Mouse (Mus musculus) heart, embryonic 14.5 days (tissue): ENCODE data around the gene Rtn4r. TPM values are rescaled to one million over a fixed set of nuclear protein-coding genes. Genes with fewer than 3 reads are reported as not detected.

ENCODE experiments used
- ATAC-seq: fragments of 200-750 bp; cut with Nextera tagmentation; 2 replicates; pipeline ENCODE4 v1.8.0; 2017; ENCODE audit warnings: low read depth, moderate TSS enrichment; ENCODE audit not compliant: insufficient number of reproducible peaks, insufficient read depth, low FRiP score
- H3K27ac ChIP-seq, 2 experiments: fragments of 200-500 bp in 1 of 2; fragments of 300-500 bp in 1 of 2; sonication (generic) in 1 of 2; replicated peaks in 1 of 2; 2 replicates each; pipeline ENCODE4 v1.5.1; 2012 to 2014; ENCODE audit warnings: low read depth in 2 of 2, low read length in 2 of 2, control low read depth in 1 of 2, mild to moderate bottlenecking in 1 of 2, mixed read lengths in 1 of 2; ENCODE audit not compliant: control insufficient read depth in 1 of 2, insufficient read depth in 1 of 2
- H3K27me3 ChIP-seq: fragments of 300-500 bp; sonication (generic); 2 replicates; pipeline ENCODE4 v1.6.1; 2014; ENCODE audit warnings: mild to moderate bottlenecking, low read length, control low read depth; ENCODE audit not compliant: control insufficient read depth, insufficient read depth
- H3K36me3 ChIP-seq: fragments of 300-500 bp; sonication (generic); 2 replicates; pipeline ENCODE4 v1.6.1; 2014; ENCODE audit warnings: mild to moderate bottlenecking, control low read depth, low read length, mixed read lengths; ENCODE audit not compliant: control insufficient read depth, insufficient read depth
- H3K4me1 ChIP-seq, 2 experiments: fragments of 200-500 bp in 1 of 2; fragments of 300-500 bp in 1 of 2; sonication (generic) in 1 of 2; 2 replicates each; pipeline ENCODE4 v1.6.1; 2012 to 2014; ENCODE audit warnings: low read length in 2 of 2, control low read depth in 1 of 2, mixed read lengths in 1 of 2; ENCODE audit not compliant: control insufficient read depth in 2 of 2, insufficient read depth in 2 of 2
- H3K4me2 ChIP-seq: fragments of 300-500 bp; sonication (generic); 2 replicates; pipeline ENCODE4 v1.6.1; 2014; ENCODE audit warnings: mild to moderate bottlenecking, low read length
- H3K4me3 ChIP-seq, 2 experiments: fragments of 200-500 bp in 1 of 2; fragments of 300-500 bp in 1 of 2; sonication (generic) in 1 of 2; 2 replicates each; pipeline ENCODE4 v1.5.1; 2012 to 2014; ENCODE audit warnings: low read length in 2 of 2, mild to moderate bottlenecking in 2 of 2, control low read depth in 1 of 2, low read depth in 1 of 2, moderate library complexity in 1 of 2; ENCODE audit not compliant: control insufficient read depth in 1 of 2, insufficient read depth in 1 of 2
- H3K9ac ChIP-seq: fragments of 300-500 bp; sonication (generic); 2 replicates; pipeline ENCODE4 v1.6.1; 2014; ENCODE audit warnings: mild to moderate bottlenecking, low read length
- H3K9me3 ChIP-seq: fragments of 300-500 bp; sonication (generic); 2 replicates; pipeline ENCODE4 v1.6.1; 2016; ENCODE audit warnings: low read length, control low read depth; ENCODE audit not compliant: control insufficient read depth
- WGBS: fragments of 180-500 bp; shearing (Covaris S2); extraction: QIAGEN DNeasy Blood & Tissue Kit; methylation state at CpG from one replicate; pipeline ENCODE4 v1.1.7; 2014; 5-methylcytosine and 5-hydroxymethylcytosine counted together
- polyA plus RNA-seq: library from polyadenylated mRNA; unstranded; fragments of >200 nt; fragmentation: Nextera tagmentation; extraction: Ambion mirVana; gene quantifications from 2 replicates; pipeline ENCODE4 v1.2.1, GENCODE M21; 2014

The Rtn4r gene
- polyA plus RNA-seq, 1 experiment from 2014 or later, result 1.00 TPM

GRCm38 (mm10) chr16:18179591-18179990, 52.1 kb downstream of the Rtn4r start:
- no peaks in the 10 kb centered on the region; the same call in 1 of the 2 replicates for H3K27me3 ChIP-seq
- peaks cover 0 to 6% of the 10 kb centered on the region in 2 experiments; a peak in 1 of 4 replicates for H3K4me1 ChIP-seq
- no peak overlapping the region for H3K9ac ChIP-seq
- H3K4me2 ChIP-seq, result no peak overlapping the region
- no peak overlapping the region for H3K4me3 ChIP-seq
- no peaks in the 10 kb centered on the region for H3K9me3 ChIP-seq
- no peaks in the 10 kb centered on the region for H3K36me3 ChIP-seq
- ATAC-seq, result no peak
- WGBS, result 65% methylated on average over 2 of the region's 2 CpGs
- no peak overlapping the region for H3K27ac ChIP-seq

GRCm38 (mm10) chr16:18181398-18181797, 54.0 kb downstream of the Rtn4r start:
- Histone ChIP-seq H3K4me2 (no peak overlapping the region), H3K9me3 (no peaks in the 10 kb centered on the region), H3K4me1 (peaks cover 2 to 6% of the 10 kb centered on the region in 2 experiments; a peak in 3 of 4 replicates), H3K27me3 (no peaks in the 10 kb centered on the region; the same call in 1 of the 2 replicates), H3K9ac (no peak overlapping the region), H3K27ac (no peak overlapping the region), H3K36me3 (no peaks in the 10 kb centered on the region), H3K4me3 (no peak overlapping the region)
- ATAC-seq, result no peak
- WGBS, result 48% methylated on average over 10 of the region's 10 CpGs

- Histone ChIP-seq H3K9ac (no peak overlapping the region), H3K36me3 (no peaks in the 10 kb centered on the region), H3K27ac (no peak overlapping the region), H3K4me1 (peaks cover 15 to 16% of the 10 kb centered on the region in 2 experiments), H3K27me3 (no peaks in the 10 kb centered on the region; the same call in 1 of the 2 replicates), H3K4me3 (no peak overlapping the region), H3K9me3 (no peaks in the 10 kb centered on the region), H3K4me2 (no peak overlapping the region)
- 72% methylated on average over 8 of the region's 8 CpGs for WGBS
- no peak for ATAC-seq
These were observed 55.3 kb downstream of the Rtn4r start for GRCm38 (mm10) chr16:18182766-18183165.

GRCm38 (mm10) chr16:18185715-18186449, 58.4 kb downstream of the Rtn4r start:
- ATAC-seq, result no peak

GRCm38 (mm10) chr16:18186798-18187197, 59.4 kb downstream of the Rtn4r start:
- H3K27me3 ChIP-seq, result no peaks in the 10 kb centered on the region
- H3K36me3 ChIP-seq, result no peaks in the 10 kb centered on the region
- no peak overlapping the region for H3K4me2 ChIP-seq
- no peak overlapping the region for H3K4me3 ChIP-seq
- H3K9ac ChIP-seq, result no peak overlapping the region
- H3K4me1 ChIP-seq, result peaks cover 10 to 15% of the 10 kb centered on the region in 2 experiments
- H3K27ac ChIP-seq, result peak overlapping the region in 1 of 2 experiments; percentile 56; a peak in 2 of 4 replicates
- H3K9me3 ChIP-seq, result 0 out of 2 replicates have a peak, but pooled peaks cover 4% of the 10 kb centered on the region
- ATAC-seq, result no peak
- WGBS, result 41% methylated on average over 4 of the region's 4 CpGs

More at GRCm38 (mm10) chr16:18185715-18186449, 58.4 kb downstream of the Rtn4r start:
- 92% methylated on average over 8 of the region's 8 CpGs for WGBS
- 0 out of 2 replicates have a peak, but pooled peaks cover 4% of the 10 kb centered on the region for H3K9me3 ChIP-seq
- H3K36me3 ChIP-seq, result no peaks in the 10 kb centered on the region
- no peak overlapping the region for H3K27ac ChIP-seq
- H3K4me1 ChIP-seq, result peaks cover 15 to 16% of the 10 kb centered on the region in 2 experiments
- no peak overlapping the region for H3K4me3 ChIP-seq
- no peaks in the 10 kb centered on the region for H3K27me3 ChIP-seq
- H3K4me2 ChIP-seq, result no peak overlapping the region
- H3K9ac ChIP-seq, result no peak overlapping the region

- Histone ChIP-seq H3K4me3 (no peak overlapping the region), H3K9me3 (0 out of 2 replicates have a peak, but pooled peaks cover 4% of the 10 kb centered on the region), H3K4me2 (no peak overlapping the region), H3K27ac (peak overlapping the region; percentile 43 to 56; a peak in 3 of 4 replicates), H3K9ac (no peak overlapping the region), H3K4me1 (peaks cover 10 to 15% of the 10 kb centered on the region in 2 experiments), H3K36me3 (no peaks in the 10 kb centered on the region), H3K27me3 (no peaks in the 10 kb centered on the region)
- ATAC-seq, result no peak
- 35% methylated on average over 3 of the region's 3 CpGs for WGBS
These were observed 59.8 kb downstream of the Rtn4r start for GRCm38 (mm10) chr16:18187221-18187620.

GRCm38 (mm10) chr16:18191006-18191405, 63.6 kb downstream of the Rtn4r start:
- Histone ChIP-seq H3K27ac (no peak overlapping the region), H3K27me3 (no peaks in the 10 kb centered on the region), H3K4me3 (no peak overlapping the region), H3K36me3 (no peaks in the 10 kb centered on the region), H3K9ac (no peak overlapping the region), H3K4me1 (peaks cover 10 to 19% of the 10 kb centered on the region in 2 experiments), H3K9me3 (0 out of 2 replicates have a peak, but pooled peaks cover 4% of the 10 kb centered on the region), H3K4me2 (no peak overlapping the region)
- ATAC-seq, result no peak
- 73% methylated on average over 2 of the region's 2 CpGs for WGBS
